Mouse (Mus musculus): Measurements from ENCODE around the gene Vrk2. TPM values are rescaled to one million over a fixed set of nuclear protein-coding genes. Genes with fewer than 3 reads are reported as not detected.

The Vrk2 gene
- polyA plus RNA-seq, 1 experiment, result 10.5 TPM

DNA sequence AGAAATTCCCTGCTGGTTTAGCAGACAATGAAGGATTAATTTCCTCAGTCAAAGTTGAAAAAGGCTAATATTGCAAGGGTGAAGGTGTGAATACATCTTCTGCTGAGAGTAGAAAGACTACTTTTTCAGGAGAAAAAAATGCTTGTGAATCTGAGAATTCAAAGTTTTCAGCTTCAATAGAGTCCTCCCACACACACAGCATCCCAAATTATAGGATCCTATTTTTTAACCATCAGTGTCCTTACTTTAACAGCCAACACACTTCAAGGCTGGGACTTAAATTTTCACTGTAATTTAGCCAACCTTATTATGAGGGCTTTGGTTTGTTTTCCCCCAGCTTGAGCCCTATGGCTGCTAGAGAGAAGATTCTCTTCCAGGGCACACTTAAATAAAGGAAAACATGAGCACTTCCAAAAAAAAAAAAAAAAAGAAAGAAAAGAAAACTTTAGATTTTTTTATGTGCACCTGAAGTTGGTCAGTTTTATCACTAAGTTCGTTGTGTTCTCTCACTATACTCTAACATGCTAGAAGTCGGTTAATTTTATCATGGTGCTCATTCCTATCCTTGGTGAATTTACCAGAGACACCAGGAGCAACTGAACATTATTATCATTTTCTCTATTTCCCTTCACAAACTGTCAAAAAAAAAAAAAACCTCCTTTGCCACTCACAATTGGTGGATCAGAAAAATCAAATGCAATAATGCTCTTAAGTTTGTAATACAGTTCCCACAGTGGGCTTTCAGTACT, 24.9 kb upstream of the Vrk2 start:
- H3K79me3 ChIP-seq (ENCODE audit: low read depth), result no peaks in the 10 kb centered on the region
- H3K27me3 ChIP-seq (ENCODE audit: control insufficient read depth, insufficient read depth, insufficient read length), result no peaks in the 10 kb centered on the region
- no peak overlapping the region for H3K4me3 ChIP-seq (ENCODE audit: insufficient read depth, poor library complexity, severe bottlenecking)
- no peaks in the 10 kb centered on the region for H3K79me2 ChIP-seq (ENCODE audit: control insufficient read depth, insufficient read depth)
- H3K36me3 ChIP-seq (ENCODE audit: control insufficient read depth, insufficient read depth), result no peaks in the 10 kb centered on the region
- H3ac ChIP-seq (ENCODE audit: control insufficient read depth, insufficient read length, low read depth), result no peak overlapping the region
- TF ChIP-seq CTCF (IDR thresholded peaks at IDR 0.05; ENCODE audit: control insufficient read depth, insufficient read depth, insufficient read length), result no peak
- TF ChIP-seq MYOD1 (IDR thresholded peaks at IDR 0.05; ENCODE audit: control insufficient read depth, insufficient read length, low read depth), result no peak
- TF ChIP-seq MYOG (IDR thresholded peaks at IDR 0.05; ENCODE audit: control insufficient read depth, extremely low read depth, insufficient read length), result no peak
- no peak for TF ChIP-seq CEBPB (IDR thresholded peaks at IDR 0.05; ENCODE audit: low read depth)
- no peak for TF ChIP-seq FOSL1 (IDR thresholded peaks at IDR 0.05; ENCODE audit: insufficient read depth, low read length, poor library complexity, severe bottlenecking)
- no peak for TF ChIP-seq USF1 (IDR thresholded peaks at IDR 0.05; ENCODE audit: low read depth)
- no peak for TF ChIP-seq MAX (IDR thresholded peaks at IDR 0.05)

DNA sequence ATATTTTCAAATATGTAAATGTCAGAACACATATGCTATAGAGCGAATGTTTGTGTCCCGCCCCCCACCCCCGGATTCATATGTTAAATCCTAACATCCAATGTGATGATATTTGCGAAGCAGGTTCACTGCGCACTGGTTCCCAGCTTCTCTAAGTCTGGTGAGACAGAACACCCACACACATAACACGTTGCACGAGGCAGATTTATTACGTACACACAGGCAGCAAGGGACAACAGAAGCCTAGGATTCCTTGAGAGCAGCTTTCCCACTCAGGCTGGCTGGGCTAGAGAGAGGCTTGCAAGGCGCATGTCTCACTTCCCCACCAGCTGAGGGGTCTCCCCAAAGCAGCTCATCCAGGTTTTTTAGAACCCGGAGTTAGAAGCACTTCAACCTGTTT, 15.0 kb upstream of the Vrk2 start:
- Histone ChIP-seq H3K79me2 (ENCODE audit: control insufficient read depth, insufficient read depth) (no peaks in the 10 kb centered on the region), H3K79me3 (ENCODE audit: low read depth) (no peaks in the 10 kb centered on the region), H3K27me3 (ENCODE audit: control insufficient read depth, insufficient read depth, insufficient read length) (no peaks in the 10 kb centered on the region), H3ac (ENCODE audit: control insufficient read depth, insufficient read length, low read depth) (no peak overlapping the region), H3K36me3 (ENCODE audit: control insufficient read depth, insufficient read depth) (no peaks in the 10 kb centered on the region), H3K4me3 (ENCODE audit: insufficient read depth, poor library complexity, severe bottlenecking) (no peak overlapping the region)
- TF ChIP-seq MYOD1 (IDR thresholded peaks at IDR 0.05; ENCODE audit: control insufficient read depth, insufficient read length, low read depth) (no peak), CEBPB (IDR thresholded peaks at IDR 0.05; ENCODE audit: low read depth) (no peak), MYOG (IDR thresholded peaks at IDR 0.05; ENCODE audit: control insufficient read depth, extremely low read depth, insufficient read length) (no peak)

DNA sequence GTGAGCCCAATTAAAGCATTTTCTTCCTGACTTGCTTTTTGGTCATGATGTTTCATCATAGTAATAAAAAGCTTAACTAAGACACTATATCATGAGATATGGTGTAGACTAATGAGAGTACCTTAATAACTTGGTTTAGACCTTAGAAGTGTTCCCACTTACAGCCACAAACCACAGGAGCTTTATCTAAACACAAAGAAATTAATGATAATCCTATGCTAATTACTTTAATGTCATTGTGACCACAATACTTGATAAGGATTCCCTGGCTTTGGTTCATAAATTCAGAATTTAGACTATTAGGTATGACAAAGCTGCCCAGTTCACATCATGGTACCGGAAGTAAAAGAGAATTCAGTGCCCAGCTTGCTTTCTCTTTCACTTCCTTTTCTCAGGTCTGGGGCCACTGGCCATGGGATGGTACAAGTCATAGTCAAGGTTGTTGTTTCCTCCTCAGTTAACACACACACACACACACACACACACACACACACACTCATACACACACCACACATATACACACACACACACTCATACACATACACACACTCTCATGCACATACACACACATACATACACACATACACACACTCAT, 10.4 kb upstream of the Vrk2 start:
- Histone ChIP-seq H3K4me3 (ENCODE audit: insufficient read depth, poor library complexity, severe bottlenecking) (no peak overlapping the region), H3K27me3 (ENCODE audit: control insufficient read depth, insufficient read depth, insufficient read length) (no peaks in the 10 kb centered on the region), H3ac (ENCODE audit: control insufficient read depth, insufficient read length, low read depth) (no peak overlapping the region), H3K36me3 (ENCODE audit: control insufficient read depth, insufficient read depth) (no peaks in the 10 kb centered on the region), H3K79me3 (ENCODE audit: low read depth) (no peaks in the 10 kb centered on the region), H3K79me2 (ENCODE audit: control insufficient read depth, insufficient read depth) (no peaks in the 10 kb centered on the region)
- TF ChIP-seq MYOG (IDR thresholded peaks at IDR 0.05; ENCODE audit: control insufficient read depth, extremely low read depth, insufficient read length), result no peak
- no peak for TF ChIP-seq CEBPB (IDR thresholded peaks at IDR 0.05; ENCODE audit: low read depth)
- TF ChIP-seq USF1 (IDR thresholded peaks at IDR 0.05; ENCODE audit: low read depth), result no peak
- TF ChIP-seq MYOD1 (IDR thresholded peaks at IDR 0.05; ENCODE audit: control insufficient read depth, insufficient read length, low read depth), result no peak

DNA sequence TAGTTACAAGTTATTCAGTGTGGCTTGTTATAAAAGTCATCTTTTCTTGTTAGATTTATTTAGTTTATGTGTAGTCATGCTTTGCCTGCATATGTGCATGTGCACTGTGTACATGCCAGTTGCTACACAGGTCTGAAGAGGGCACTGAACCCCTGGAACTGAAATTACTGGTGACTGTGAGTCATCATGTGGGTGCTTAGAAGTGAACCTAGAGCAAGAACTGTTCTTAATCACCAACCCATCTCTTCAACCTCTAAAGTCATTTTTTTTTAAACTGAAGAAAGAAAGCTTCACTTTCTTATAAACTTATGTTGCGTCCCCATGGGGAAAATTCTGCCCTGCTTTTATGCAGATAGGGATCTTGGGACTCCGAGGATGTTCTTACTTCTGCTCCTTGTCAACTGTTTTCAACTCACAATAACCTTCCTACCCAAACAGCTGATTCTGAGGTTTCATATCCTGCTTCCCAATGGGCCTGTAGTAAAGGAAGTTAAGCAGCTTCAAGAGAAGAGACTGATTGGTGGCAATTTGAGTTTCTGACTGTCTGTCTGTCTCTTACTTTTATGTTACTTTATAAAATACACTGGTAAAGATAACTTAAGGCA, 7.9 kb upstream of the Vrk2 start:
- Histone ChIP-seq H3K79me3 (ENCODE audit: low read depth) (no peaks in the 10 kb centered on the region), H3K27me3 (ENCODE audit: control insufficient read depth, insufficient read depth, insufficient read length) (no peaks in the 10 kb centered on the region), H3K36me3 (ENCODE audit: control insufficient read depth, insufficient read depth) (no peaks in the 10 kb centered on the region), H3K4me3 (ENCODE audit: insufficient read depth, poor library complexity, severe bottlenecking) (no peak overlapping the region), H3K79me2 (ENCODE audit: control insufficient read depth, insufficient read depth) (no peaks in the 10 kb centered on the region), H3ac (ENCODE audit: control insufficient read depth, insufficient read length, low read depth) (no peak overlapping the region)
- TF ChIP-seq MYOD1 (IDR thresholded peaks at IDR 0.05; ENCODE audit: control insufficient read depth, insufficient read length, low read depth), result no peak
- no peak for TF ChIP-seq MAX (IDR thresholded peaks at IDR 0.05)
- TF ChIP-seq MYOG (IDR thresholded peaks at IDR 0.05; ENCODE audit: control insufficient read depth, extremely low read depth, insufficient read length), result no peak
- no peak for TF ChIP-seq CTCF (IDR thresholded peaks at IDR 0.05; ENCODE audit: control insufficient read depth, insufficient read depth, insufficient read length)
- no peak for TF ChIP-seq USF1 (IDR thresholded peaks at IDR 0.05; ENCODE audit: low read depth)
- no peak for TF ChIP-seq FOSL1 (IDR thresholded peaks at IDR 0.05; ENCODE audit: insufficient read depth, low read length, poor library complexity, severe bottlenecking)
- no peak for TF ChIP-seq CEBPB (IDR thresholded peaks at IDR 0.05; ENCODE audit: low read depth)

DNA sequence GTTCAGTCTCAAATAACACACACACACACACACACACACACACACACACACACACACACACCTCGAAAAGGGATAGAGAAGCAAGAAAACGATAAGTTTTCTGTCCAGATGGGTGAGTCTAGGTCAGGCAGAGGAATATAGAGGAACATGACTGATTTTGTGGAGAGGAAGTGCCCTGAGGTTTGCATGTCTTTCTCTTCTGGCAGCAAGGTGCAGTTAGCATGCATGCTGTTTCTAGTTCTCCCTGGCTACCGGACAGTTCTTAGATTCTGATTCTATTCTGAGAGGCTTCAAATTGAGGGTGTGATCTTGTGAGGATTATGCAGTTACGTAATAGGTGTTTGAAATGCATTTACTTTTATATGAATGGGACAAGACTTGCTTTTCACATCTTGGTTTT, 6.9 kb upstream of the Vrk2 start:
- no peak overlapping the region for H3K4me3 ChIP-seq (ENCODE audit: insufficient read depth, poor library complexity, severe bottlenecking)

More for the DNA sequence above, 6.9 kb upstream of the Vrk2 start:
- Histone ChIP-seq H3ac (ENCODE audit: control insufficient read depth, insufficient read length, low read depth) (no peak overlapping the region), H3K27me3 (ENCODE audit: control insufficient read depth, insufficient read depth, insufficient read length) (no peaks in the 10 kb centered on the region), H3K36me3 (ENCODE audit: control insufficient read depth, insufficient read depth) (no peaks in the 10 kb centered on the region), H3K79me2 (ENCODE audit: control insufficient read depth, insufficient read depth) (no peaks in the 10 kb centered on the region), H3K79me3 (ENCODE audit: low read depth) (no peaks in the 10 kb centered on the region)
- TF ChIP-seq MAX (IDR thresholded peaks at IDR 0.05) (no peak), CEBPB (IDR thresholded peaks at IDR 0.05; ENCODE audit: low read depth) (no peak), USF1 (IDR thresholded peaks at IDR 0.05; ENCODE audit: low read depth) (no peak), MYOG (IDR thresholded peaks at IDR 0.05; ENCODE audit: control insufficient read depth, extremely low read depth, insufficient read length) (no peak), CTCF (IDR thresholded peaks at IDR 0.05; ENCODE audit: control insufficient read depth, insufficient read depth, insufficient read length) (no peak), MYOD1 (IDR thresholded peaks at IDR 0.05; ENCODE audit: control insufficient read depth, insufficient read length, low read depth) (no peak), FOSL1 (IDR thresholded peaks at IDR 0.05; ENCODE audit: insufficient read depth, low read length, poor library complexity, severe bottlenecking) (no peak)

All from C2C12 (cell line).